Mouse (Mus musculus) small intestine, adult 2 months (tissue): ENCODE measurements around the gene Cd209g.

Experiments used
- CTCF ChIP-seq: fragments of 200-500 bp; IDR thresholded peaks from 2 replicates; pipeline ENCODE4 v1.5.1; 2012; ENCODE audit warnings: low read depth, mild to moderate bottlenecking, control low read depth, inconsistent platforms, low read length, moderate library complexity, mixed read lengths; ENCODE audit not compliant: insufficient replicate concordance, insufficient read length; ENCODE audit errors: extremely low read depth
- POLR2A ChIP-seq: fragments of 200-500 bp; IDR thresholded peaks from 2 replicates; pipeline ENCODE4 v1.6.1; 2012; ENCODE audit warnings: low read depth, mild to moderate bottlenecking, control low read depth, inconsistent platforms, low read length, moderate library complexity

DNA sequence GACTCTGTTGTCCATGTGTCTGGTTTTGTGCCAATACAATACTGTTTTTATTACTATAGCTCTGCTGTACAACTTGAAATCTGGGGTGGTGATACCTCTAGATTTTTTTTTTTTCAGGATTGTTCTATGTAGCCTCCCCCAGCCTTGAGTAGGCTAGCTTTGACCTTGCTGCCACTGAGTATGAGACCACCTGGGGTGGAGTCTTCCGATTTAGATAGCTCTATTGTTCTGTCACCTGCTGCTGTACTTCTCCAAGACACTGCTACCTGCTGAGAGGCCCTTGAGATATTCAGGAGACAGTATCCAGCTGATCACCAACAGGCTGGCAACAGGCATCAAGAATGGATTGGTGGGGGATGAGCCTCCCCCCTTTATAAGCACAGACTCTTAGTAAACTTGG lies 13.4 kb downstream of the Cd209g start:
- TF ChIP-seq CTCF = no peak
- no peak for TF ChIP-seq POLR2A
